Mouse (Mus musculus) granulocyte monocyte progenitor cell, adult 5-6 weeks (primary cell): Measurements from ENCODE around the gene Heatr4. TPM values are rescaled to one million over a fixed set of nuclear protein-coding genes. Genes with fewer than 3 reads are reported as not detected.

ENCODE experiments used
- ATAC-seq: replicated peaks from 2 replicates; pipeline ENCODE4 v1.8.0; 2016; ENCODE audit warnings: mild to moderate bottlenecking, moderate TSS enrichment, inconsistent platforms; ENCODE audit not compliant: poor library complexity, severe bottlenecking
- total RNA-seq, 2 experiments: library from RNA; stranded (forward) in 1 of 2; stranded (reverse) in 1 of 2; fragments of 200-712, 200-1000 nt in 1 of 2; fragments of >200 nt in 1 of 2; fragmentation: Nextera tagmentation in 1 of 2; gene quantifications; 2 replicates each; pipeline ENCODE4 v1.2.3; 2014 to 2017

Heatr4 gene
- total RNA-seq, 2 experiments from 2014 or later = not detected

- peak; percentile 30; the same call in 1 of the 2 replicates for ATAC-seq
Observed at GRCm38 (mm10) chr12:83999237-83999636, 14.6 kb upstream of the Heatr4 start.

DNA sequence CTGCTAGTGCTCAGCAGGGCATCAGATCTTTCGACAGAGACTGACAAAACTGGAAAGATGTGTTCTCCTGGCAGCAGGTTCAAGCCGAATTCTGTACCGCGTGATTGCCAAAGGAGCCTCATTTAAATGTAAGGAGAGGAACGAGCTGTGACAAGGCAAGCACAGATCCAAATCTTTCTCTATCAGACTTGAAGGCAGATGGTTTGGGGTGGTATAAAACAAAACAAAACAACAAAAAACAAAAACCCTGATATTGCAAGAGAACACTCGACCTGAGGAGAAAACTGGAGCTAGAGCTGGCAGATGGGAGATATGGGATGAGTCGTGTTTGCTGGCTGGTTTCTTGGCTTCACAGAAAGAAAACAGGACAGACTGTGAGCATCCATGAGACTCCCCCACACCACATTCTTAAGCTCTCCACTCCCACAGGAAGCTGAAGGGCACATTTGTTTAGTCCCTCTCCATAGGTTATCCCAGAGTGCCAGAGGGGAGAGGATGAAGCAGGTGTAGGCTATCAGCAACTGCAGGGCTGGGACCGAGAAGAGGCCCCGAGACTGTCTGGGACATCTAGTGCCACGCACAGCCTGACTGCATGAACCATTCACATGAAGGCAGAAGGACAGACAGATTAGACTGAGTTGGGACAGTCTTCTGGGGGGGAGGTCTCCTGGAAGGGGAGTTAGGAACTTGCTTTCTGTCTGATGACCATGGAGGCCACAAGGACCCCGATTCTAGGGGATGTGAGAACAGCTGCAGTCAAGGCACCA is 13.9 kb upstream of the Heatr4 start:
- ATAC-seq = no peak

DNA sequence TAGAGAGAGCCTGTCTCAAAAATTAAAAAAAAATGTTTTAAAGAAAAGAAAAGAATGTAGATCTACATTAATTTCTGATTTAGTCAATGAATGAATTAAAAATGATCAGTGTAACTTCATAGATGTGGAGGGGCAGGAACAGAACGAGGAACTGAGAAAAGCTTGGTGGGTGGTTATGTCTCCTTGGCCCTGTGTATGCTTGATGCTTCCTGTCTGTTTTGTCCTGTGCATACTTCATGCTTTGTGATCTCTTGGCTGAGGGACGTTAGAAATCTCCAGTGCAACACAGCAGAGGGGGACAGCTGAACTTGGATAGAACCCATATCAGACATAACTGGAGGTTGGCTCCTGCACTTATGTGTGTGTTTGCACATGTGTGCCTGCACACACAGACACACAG is 12.6 kb upstream of the Heatr4 start:
- peak; percentile 33; the same call in 1 of the 2 replicates for ATAC-seq

GRCm38 (mm10) chr12:83989378-83989777 is 4.7 kb upstream of the Heatr4 start:
- ATAC-seq = no peak

- ATAC-seq = no peak
Observed at GRCm38 (mm10) chr12:83988483-83988882, 3.8 kb upstream of the Heatr4 start.

DNA sequence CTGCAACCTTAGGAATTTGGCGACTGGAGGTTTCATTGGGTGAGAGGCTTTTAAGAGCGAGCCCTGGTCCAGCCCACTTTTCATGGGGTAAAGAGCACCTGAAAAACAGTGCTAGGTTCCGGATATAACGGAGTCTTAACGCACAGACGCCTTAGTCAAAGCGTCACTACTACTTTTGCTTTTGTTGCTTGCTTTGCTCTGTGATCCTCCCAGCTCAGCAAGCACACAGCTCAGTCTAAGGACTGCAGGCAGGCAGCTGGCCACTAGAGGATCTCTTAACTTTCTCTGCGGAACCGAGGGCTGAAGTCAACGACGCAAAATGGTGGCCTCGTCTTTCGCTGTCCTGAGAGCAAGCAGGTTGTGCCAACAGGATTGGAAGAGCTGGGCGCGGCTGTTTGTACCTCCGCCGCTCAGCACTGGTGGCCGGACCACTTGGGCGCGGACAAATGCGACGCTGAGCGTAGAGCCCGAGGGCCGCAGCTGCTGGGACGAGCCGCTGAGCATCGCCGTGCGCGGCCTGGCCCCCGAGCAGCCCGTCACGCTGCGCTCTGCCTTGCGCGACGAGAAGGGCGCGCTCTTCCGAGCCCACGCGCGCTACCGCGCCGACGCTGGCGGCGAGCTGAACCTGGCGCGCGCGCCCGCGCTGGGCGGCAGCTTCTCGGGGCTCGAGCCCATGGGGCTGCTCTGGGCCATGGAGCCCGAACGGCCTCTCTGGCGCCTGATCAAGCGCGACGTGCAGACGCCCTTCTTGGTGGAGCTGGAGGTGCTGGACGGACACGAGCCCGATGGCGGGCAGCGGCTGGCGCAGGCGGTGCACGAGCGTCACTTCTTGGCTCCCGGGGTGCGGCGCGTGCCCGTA is 3.2 kb upstream of the Heatr4 start, which contains the start of gene Acot2:
Gene Acot2, plus strand, starts transcription at position 279 of the 859 bp plus-strand sequence.
- peak; percentile 94 for ATAC-seq

DNA sequence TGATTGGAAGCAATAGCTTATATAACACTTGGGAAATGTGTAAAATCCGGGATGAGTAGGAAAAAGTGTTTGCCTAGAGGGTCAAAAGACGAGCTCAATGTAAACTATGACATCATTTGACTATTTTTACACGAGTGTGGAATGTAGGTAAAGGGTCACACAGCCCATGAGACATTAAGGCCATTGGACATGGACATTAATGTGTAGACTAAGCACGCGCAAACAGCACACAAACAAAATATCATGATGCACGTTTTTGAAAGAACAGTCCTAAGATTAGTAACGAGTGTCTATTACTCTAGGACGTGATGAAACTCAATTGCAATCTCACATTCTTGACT is 2.6 kb upstream of the Heatr4 start:
- ATAC-seq = no peak; the same call in 1 of the 2 replicates

DNA sequence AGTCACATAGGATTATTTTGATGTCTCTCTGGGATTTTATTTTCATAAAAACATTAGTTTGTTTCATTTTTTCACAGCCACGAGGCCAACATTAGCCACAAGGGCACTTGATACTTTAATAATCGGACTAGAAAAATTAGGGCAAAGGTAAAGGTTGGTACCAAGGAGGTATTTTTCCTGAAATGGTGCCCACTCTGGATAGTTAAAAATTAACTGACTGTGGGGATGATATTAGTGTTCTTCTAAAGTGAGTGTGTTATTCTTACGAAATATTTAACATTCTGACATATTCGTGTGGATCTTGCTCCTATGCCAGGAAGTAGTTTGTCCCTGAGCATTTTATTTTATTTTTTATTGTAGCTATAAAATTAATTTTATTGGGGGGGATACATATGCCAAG is 3.0 kb downstream of the Heatr4 start:
- no peak for ATAC-seq

GRCm38 (mm10) chr12:83978862-83979261 is 5.8 kb downstream of the Heatr4 start:
- no peak for ATAC-seq

- ATAC-seq = peak; percentile 80
Observed at GRCm38 (mm10) chr12:83972117-83972516, 12.5 kb downstream of the Heatr4 start.

- ATAC-seq = no peak
Observed at GRCm38 (mm10) chr12:83965235-83965634, 19.4 kb downstream of the Heatr4 start.

GRCm38 (mm10) chr12:83958278-83958677 is 26.4 kb downstream of the Heatr4 start:
- ATAC-seq = no peak; the same call in 1 of the 2 replicates

- no peak for ATAC-seq
Observed at GRCm38 (mm10) chr12:83951711-83952575, 32.7 kb downstream of the Heatr4 start.

DNA sequence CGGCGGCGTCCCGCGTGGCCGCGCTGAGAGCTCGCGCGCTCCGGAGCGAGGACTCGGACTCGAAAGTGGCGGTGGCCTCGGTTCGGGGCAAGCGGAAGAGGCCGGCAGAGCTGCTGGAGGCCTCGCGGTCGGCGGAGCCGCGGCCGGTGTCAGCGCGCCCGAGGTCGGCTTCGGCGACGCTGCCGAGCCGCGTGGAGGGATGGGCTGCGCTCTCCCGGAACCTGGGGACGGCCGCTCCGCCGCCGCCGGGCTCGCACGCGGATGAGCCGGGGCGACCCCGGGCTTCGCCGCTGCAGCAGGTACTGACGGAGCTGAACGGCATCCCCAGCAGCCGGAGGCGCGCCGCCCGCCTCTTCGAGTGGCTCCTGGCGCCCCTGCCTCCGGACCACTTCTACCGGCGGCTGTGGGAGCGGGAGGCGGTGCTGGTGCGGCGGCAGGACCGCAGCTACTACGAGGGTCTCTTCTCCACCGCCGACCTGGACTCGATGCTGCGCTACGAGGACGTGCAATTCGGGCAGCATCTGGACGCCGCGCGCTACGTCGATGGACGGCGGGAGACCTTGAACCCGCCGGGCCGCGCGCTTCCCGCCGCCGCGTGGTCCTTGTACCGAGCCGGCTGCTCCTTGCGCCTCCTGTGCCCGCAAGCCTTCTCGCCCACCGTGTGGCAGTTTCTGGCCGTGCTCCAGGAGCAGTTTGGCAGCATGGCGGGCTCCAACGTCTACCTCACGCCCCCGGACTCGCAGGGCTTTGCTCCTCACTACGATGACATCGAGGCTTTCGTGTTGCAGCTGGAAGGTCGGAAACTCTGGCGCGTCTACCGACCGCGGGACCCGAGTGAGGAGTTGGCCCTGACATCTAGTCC is 33.6 kb downstream of the Heatr4 start:
- ATAC-seq = peak; percentile 12

GRCm38 (mm10) chr12:83950493-83950839 is 34.2 kb downstream of the Heatr4 start, which contains the start of gene Riox1:
TSS of gene Riox1 (plus strand) at chr12:83950608.
- peak; percentile 68 for ATAC-seq

GRCm38 (mm10) chr12:83949776-83950492 is 34.7 kb downstream of the Heatr4 start:
- ATAC-seq = peak; percentile 74

DNA sequence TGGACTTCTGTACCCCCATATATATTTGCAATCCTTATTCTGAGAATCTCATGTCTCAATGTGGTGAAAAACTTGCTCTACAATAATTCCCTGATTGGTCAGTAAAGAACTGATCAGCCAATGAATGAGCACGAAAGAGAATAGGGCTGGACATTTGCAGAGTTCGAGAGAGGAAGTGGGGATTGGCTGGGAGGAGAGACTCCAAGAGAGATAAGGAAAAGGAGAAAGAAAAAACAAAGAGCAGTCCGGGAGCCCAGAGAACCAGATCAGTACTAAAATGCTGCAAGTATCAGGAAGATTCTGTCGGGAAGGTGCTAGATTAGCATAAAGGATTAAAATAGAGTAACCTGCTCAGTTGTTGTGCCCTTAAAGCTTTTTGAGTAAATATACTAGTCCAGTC is 35.6 kb downstream of the Heatr4 start:
- ATAC-seq = peak; percentile 29; the same call in 1 of the 2 replicates

DNA sequence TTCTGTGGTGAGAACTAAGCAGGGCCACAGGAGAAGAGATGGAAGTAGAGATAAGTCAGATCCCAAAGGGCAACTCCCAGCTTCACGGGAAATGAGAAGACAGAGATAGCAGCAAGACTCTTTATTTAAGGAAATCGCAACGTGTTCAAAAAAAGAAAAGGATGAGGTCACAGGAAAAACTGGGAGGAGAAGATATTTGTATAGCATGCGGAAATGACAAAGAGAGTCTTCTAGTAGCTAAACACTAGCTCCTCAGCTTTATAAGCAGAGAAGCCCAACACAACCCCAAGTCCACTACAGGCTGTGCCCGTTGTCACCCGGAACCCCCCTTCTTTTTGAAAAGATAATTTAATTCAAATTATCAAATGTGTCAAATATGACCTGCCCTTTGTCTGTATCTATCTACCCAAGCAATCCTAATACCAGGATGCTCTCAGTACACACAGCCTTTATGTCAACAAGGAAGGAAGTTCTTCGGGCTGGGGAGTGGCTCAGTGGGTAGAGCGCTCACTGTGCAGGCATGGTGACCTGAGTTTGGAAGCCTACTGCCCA is 37.3 kb downstream of the Heatr4 start:
- ATAC-seq = no peak
